Mouse (Mus musculus): Measurements from ENCODE around the gene Klhl31.

DNA sequence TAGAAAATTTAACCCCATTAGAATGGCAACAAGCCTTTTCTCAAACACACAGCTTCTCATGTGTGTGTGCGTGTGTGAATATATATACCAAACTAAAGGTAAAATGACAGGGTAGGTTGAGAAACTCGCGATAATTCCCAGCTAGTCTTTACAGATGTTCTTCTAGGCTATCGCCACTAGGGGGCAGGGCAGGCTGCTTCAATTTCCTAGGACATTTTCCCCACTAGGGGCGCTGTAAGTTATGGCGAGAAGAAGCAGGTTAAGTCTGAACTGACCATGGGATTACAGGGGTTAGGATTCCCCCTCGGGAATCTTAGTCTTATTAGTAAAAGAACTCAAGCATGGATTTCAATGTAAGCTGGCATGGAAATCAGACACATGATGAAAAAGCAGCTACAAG lies 39.9 kb upstream of the Klhl31 start:
- TF ChIP-seq POLR2A (IDR thresholded peaks at IDR 0.05; ENCODE audit: insufficient read length, low read depth): no peak
- TF ChIP-seq USF1 (IDR thresholded peaks at IDR 0.05; ENCODE audit: low read depth): no peak
- TF ChIP-seq MAX (IDR thresholded peaks at IDR 0.05; ENCODE audit: low read depth): no peak
